Mouse (Mus musculus): ENCODE measurements around the gene Bmpr1b. TPM values are rescaled to one million over a fixed set of nuclear protein-coding genes. Genes with fewer than 3 reads are reported as not detected.
A peak's percentile ranks its signal among the peaks of the same experiment; 100 is the strongest.

Gene Bmpr1b
- total RNA-seq, 2 experiments from 2014 or later = 14.2 to 14.5 TPM

GRCm38 (mm10) chr3:141915995-141916394 is 253.2 kb downstream of the Bmpr1b start:
- no peak for DNase-seq (ENCODE audit: low spot score in 2 of 2)

GRCm38 (mm10) chr3:141914588-141914987 is 254.6 kb downstream of the Bmpr1b start:
- DNase-seq (ENCODE audit: low spot score in 2 of 2) = no peak

GRCm38 (mm10) chr3:141909136-141909535 is 260.1 kb downstream of the Bmpr1b start:
- no peak for DNase-seq (ENCODE audit: low spot score in 2 of 2)

GRCm38 (mm10) chr3:141905903-141906623 is 263.2 kb downstream of the Bmpr1b start:
- no peak for DNase-seq (ENCODE audit: low spot score in 2 of 2)

DNA sequence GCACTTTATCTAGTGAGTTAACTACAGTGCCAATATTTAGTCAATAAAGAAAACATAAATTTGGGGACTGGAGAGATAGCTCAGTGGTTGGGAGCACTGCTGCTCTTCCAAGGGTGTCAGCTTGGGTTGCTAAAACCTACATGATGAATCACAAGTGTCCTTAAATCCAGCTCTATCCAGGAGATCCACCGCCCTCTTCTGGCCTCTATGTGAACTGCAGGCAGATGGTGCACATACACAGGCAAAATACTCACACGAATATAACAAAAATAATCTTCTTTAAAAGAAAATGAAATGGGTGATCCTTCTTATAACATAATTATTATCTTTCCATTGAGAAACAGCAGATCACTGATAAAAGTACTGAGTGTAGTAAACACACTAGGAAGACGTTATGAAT is 268.9 kb downstream of the Bmpr1b start:
- no peak for DNase-seq (ENCODE audit: low spot score in 2 of 2)

- no peak for DNase-seq (ENCODE audit: low spot score in 2 of 2)
These were observed 269.7 kb downstream of the Bmpr1b start for GRCm38 (mm10) chr3:141899521-141899920.

- no peak for DNase-seq (ENCODE audit: low spot score in 2 of 2)
These were observed 271.5 kb downstream of the Bmpr1b start for GRCm38 (mm10) chr3:141897698-141898097.

GRCm38 (mm10) chr3:141896870-141897554 is 272.2 kb downstream of the Bmpr1b start:
- DNase-seq (ENCODE audit: low spot score in 2 of 2) = no peak

DNA sequence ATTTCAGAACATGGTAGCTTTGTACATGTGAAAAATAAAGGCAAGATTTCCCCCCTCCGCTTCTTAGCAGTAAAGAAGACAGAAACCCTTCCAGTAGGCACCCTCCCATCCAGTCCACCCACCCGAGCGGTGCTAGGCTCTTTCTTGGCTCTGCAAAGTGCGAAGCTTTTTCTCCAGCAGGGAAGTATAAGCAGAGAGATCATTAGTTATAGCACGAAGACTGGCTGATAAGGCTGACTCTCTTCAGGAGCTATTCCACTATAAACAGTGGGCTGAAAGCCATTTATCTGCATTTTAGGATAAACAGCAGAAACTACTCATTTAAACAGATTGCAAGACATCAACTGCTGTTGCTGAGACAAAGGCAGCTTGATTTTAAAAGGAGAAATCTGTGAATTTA is 274.1 kb downstream of the Bmpr1b start:
- peak in 1 of 2 experiments; percentile 21 for DNase-seq (ENCODE audit: low spot score in 2 of 2)

DNA sequence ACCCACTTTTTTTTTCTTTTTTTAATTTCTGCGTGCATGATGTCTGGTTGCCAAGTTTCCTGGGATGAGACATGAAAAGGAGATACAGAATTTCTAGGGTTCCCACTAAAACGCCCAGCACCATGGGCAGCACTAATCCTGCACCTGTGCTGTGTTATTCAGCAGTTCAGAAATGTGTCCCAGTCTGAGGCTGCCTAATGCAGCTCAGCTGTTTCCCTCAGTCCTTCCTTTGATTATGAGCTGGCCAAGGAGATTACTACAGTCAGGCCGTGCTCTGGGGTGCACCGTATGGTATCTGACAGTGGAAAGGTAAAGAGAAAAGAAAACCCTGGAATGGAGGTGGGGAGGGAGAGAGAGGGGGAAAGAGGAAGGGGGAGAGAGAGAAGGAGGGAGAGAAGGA is 278.6 kb downstream of the Bmpr1b start:
- DNase-seq (ENCODE audit: low spot score in 2 of 2) = no peak

- peak in 1 of 2 experiments; percentile 29 for DNase-seq (ENCODE audit: low spot score in 2 of 2)
These were observed 281.6 kb downstream of the Bmpr1b start for GRCm38 (mm10) chr3:141887476-141888274.

DNA sequence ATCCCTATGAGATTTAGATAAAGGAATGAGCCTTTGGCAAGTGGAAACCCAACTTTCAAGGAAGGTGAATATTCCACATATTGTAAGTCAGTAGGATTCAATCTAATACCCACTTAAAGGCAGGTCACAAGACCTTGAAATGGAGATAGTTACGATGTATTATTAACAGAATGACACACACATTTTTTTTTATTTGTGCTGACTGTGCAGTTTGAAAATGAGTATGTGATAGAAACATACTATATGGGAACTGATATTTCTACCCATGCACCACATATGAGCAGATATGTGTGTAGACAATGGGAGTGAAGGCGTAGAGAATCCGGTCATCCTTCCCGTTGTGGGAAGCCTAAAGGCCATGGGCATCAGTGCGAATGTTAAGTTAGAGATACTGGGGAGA is 285.0 kb downstream of the Bmpr1b start:
- DNase-seq (ENCODE audit: low spot score in 2 of 2) = no peak

GRCm38 (mm10) chr3:141882496-141882895 is 286.7 kb downstream of the Bmpr1b start:
- DNase-seq (ENCODE audit: low spot score in 2 of 2) = no peak

GRCm38 (mm10) chr3:141872337-141873042 is 296.7 kb downstream of the Bmpr1b start:
- DNase-seq (ENCODE audit: low spot score in 2 of 2) = no peak

- no peak for DNase-seq (ENCODE audit: low spot score in 2 of 2)
These were observed 297.4 kb downstream of the Bmpr1b start for GRCm38 (mm10) chr3:141871805-141872204.

GRCm38 (mm10) chr3:141862816-141863461 is 306.3 kb downstream of the Bmpr1b start:
- peak; percentile 32 to 64 for DNase-seq (ENCODE audit: low spot score in 2 of 2)

GRCm38 (mm10) chr3:141857123-141857522 is 312.1 kb downstream of the Bmpr1b start:
- DNase-seq (ENCODE audit: low spot score in 2 of 2) = no peak

DNA sequence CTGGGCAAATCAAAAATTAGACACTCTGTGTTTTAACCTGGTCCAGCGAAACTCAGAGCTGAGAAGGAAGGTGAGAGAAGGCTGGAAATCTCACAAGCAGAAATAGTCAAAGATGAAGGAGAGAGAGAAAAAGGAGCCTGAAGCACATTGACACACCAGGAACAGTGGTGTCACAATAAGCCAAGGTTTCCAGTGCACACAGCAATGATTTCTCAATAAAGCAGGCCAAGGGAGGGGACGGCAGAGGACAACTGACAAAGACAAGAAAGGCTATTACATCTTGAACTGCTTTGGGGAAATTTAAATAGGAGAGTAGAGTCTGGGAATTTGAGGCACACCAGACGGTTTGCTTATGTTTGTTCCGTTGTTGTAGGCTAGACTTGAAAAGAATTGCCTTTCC is 314.9 kb downstream of the Bmpr1b start:
- no peak for DNase-seq (ENCODE audit: low spot score in 2 of 2)

- DNase-seq (ENCODE audit: low spot score in 2 of 2) = no peak
These were observed 319.1 kb downstream of the Bmpr1b start for GRCm38 (mm10) chr3:141850141-141850540.

GRCm38 (mm10) chr3:141849206-141849605 is 320.0 kb downstream of the Bmpr1b start:
- DNase-seq (ENCODE audit: low spot score in 2 of 2) = no peak

DNA sequence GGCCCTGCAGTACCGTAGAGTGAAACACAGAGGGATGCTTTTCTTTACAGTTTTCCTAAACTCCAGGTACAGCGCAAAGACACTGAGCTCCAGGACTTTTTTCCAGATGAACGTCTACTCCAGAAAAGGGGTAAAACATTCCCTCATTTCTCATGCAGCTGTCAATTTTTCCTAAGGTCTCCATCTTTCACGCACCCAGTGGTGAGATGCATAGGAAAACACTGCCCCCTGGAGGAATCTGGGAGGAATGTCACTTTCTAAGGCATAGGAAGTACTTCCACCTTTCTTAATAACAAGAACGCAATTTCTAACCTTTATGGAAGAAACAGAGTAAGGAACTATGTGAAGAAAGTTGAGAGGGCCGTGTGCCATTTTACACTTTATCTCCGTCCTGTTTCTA is 330.4 kb downstream of the Bmpr1b start:
- DNase-seq (ENCODE audit: low spot score in 2 of 2) = peak in 1 of 2 experiments; percentile 61

All from layer of hippocampus, postnatal 14 days (tissue).